Mouse (Mus musculus) liver, postnatal 0 days (tissue): ENCODE data around the gene Ttc33. TPM values are rescaled to one million over a fixed set of nuclear protein-coding genes. Genes with fewer than 3 reads are reported as not detected.

Experiments used
- ATAC-seq: fragments of 200-750 bp; cut with Nextera tagmentation; 2 replicates; pipeline ENCODE4 v1.8.0; 2017; ENCODE audit warnings: mild to moderate bottlenecking, moderate library complexity
- DNase-seq: peaks from one replicate; pipeline ENCODE4 v3.0.0-alpha.2; 2016
- H3K27ac ChIP-seq: fragments of 300-500 bp; sonication (generic); 2 replicates; pipeline ENCODE4 v1.5.1; 2014; ENCODE audit warnings: antibody characterized with exemption, moderate library complexity, mild to moderate bottlenecking, low read depth
- H3K27me3 ChIP-seq: fragments of 300-500 bp; sonication (generic); 2 replicates; pipeline ENCODE4 v1.6.1; 2014; ENCODE audit warnings: low read length, control low read depth, mixed read lengths; ENCODE audit not compliant: insufficient read depth
- H3K36me3 ChIP-seq: fragments of 300-500 bp; sonication (generic); replicated peaks from 2 replicates; pipeline ENCODE4 v1.6.1; 2014; ENCODE audit warnings: mild to moderate bottlenecking, control low read depth, low read length, moderate library complexity, mixed read lengths; ENCODE audit not compliant: insufficient read depth
- H3K4me1 ChIP-seq: fragments of 300-500 bp; sonication (generic); 2 replicates; pipeline ENCODE4 v1.6.1; 2014; ENCODE audit warnings: antibody characterized with exemption, mild to moderate bottlenecking, control low read depth; ENCODE audit not compliant: insufficient read depth
- H3K4me2 ChIP-seq: fragments of 300-500 bp; sonication (generic); 2 replicates; pipeline ENCODE4 v1.6.1; 2014; ENCODE audit warnings: low read depth, mild to moderate bottlenecking, low read length, moderate library complexity, mixed read lengths
- H3K4me3 ChIP-seq: fragments of 300-500 bp; sonication (generic); 2 replicates; pipeline ENCODE4 v1.5.1; 2014; ENCODE audit warnings: low read depth, low read length
- H3K9ac ChIP-seq: fragments of 300-500 bp; sonication (generic); replicated peaks from 2 replicates; pipeline ENCODE4 v1.6.1; 2014; ENCODE audit warnings: mild to moderate bottlenecking, moderate library complexity
- H3K9me3 ChIP-seq: fragments of 300-500 bp; sonication (generic); 2 replicates; pipeline ENCODE4 v1.6.1; 2016; ENCODE audit warnings: mild to moderate bottlenecking, control low read depth, low read length, mixed read lengths
- CTCF ChIP-seq: sonication (generic); IDR thresholded peaks from 2 replicates; pipeline ENCODE4 v1.5.1; 2016; ENCODE audit warnings: antibody characterized with exemption, low read depth
- EP300 ChIP-seq: IDR thresholded peaks from 2 replicates; pipeline ENCODE4 v1.6.1; 2016; ENCODE audit warnings: antibody characterized with exemption, low read depth, mild to moderate bottlenecking
- WGBS: fragments of 180-500 bp; shearing (Covaris S2); extraction: QIAGEN DNeasy Blood & Tissue Kit; methylation state at CpG from one replicate; pipeline ENCODE4 v1.1.7; 2014; ENCODE audit not compliant: insufficient replicate concordance; 5-methylcytosine and 5-hydroxymethylcytosine counted together
- polyA plus RNA-seq: library from polyadenylated mRNA; unstranded; fragments of >200 nt; fragmentation: Nextera tagmentation; extraction: Ambion mirVana; gene quantifications from 2 replicates; pipeline ENCODE4 v1.2.1, GENCODE M21; 2015

The Ttc33 gene
- polyA plus RNA-seq, 1 experiment from 2014 or later: 16.3 TPM

DNA sequence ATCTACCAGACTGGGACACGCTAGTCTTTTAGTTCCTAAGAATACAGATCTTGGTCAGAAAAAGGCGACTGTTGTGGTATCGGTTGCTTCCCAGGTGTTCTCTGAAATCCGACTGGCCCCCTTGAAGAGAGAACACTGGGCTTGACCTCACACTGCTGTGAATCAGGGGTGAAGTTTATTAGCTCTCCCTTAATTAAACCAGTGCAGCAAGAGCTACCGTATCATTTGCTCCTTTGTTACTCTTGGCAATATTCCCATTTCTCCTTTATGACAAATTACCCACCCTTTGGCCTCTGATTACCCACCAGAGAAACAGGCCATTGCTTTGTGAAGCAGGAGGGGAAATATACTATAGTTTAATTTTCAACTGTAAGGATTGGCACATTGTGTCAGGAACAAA is 74.9 kb downstream of the Ttc33 start:
- ATAC-seq: no peak
- 77% methylated on average over 5 of the region's 5 CpGs for WGBS
- no peak overlapping the region for H3K9ac ChIP-seq
- H3K4me3 ChIP-seq: no peak overlapping the region
- no peaks in the 10 kb centered on the region for H3K9me3 ChIP-seq
- no peaks in the 10 kb centered on the region for H3K36me3 ChIP-seq
- no peaks in the 10 kb centered on the region for H3K27me3 ChIP-seq
- TF ChIP-seq EP300 (no peak), CTCF (no peak)
- DNase-seq: no peak
- no peak overlapping the region for H3K27ac ChIP-seq
- H3K4me2 ChIP-seq: no peak overlapping the region
- H3K4me1 ChIP-seq: peaks cover 6% of the 10 kb centered on the region; the same call in 1 of the 2 replicates

DNA sequence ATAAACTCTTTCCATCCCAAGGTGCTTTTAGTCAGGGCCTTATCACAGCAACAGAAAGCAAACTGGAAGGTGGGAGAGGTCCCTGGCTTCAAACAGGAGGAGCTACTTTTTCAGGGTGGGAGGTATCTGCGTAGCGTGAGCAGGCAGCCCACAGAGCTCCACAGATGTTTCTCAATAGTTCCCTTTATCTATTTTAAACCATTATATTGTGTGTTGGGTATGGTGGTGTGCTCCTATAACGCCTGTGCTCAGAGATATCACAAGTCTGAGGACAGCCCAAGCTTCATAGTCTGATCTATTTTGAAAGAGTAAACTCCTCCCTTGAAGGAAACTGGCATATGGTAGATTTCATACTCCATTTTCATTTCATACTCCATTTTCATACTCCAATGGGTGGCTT is 75.7 kb downstream of the Ttc33 start:
- Histone ChIP-seq H3K9me3 (no peaks in the 10 kb centered on the region), H3K36me3 (no peaks in the 10 kb centered on the region), H3K9ac (no peak overlapping the region), H3K4me3 (no peak overlapping the region), H3K4me1 (peaks cover 6% of the 10 kb centered on the region; the same call in 1 of the 2 replicates), H3K27ac (0 out of 2 replicates have a peak overlapping the region, but pooled peaks have one; percentile 46), H3K4me2 (no peak overlapping the region), H3K27me3 (no peaks in the 10 kb centered on the region)
- TF ChIP-seq EP300 (peak; percentile 83), CTCF (no peak)
- ATAC-seq: peak; percentile 93
- DNase-seq: no peak
- 33% methylated on average over 3 of the region's 3 CpGs for WGBS

DNA sequence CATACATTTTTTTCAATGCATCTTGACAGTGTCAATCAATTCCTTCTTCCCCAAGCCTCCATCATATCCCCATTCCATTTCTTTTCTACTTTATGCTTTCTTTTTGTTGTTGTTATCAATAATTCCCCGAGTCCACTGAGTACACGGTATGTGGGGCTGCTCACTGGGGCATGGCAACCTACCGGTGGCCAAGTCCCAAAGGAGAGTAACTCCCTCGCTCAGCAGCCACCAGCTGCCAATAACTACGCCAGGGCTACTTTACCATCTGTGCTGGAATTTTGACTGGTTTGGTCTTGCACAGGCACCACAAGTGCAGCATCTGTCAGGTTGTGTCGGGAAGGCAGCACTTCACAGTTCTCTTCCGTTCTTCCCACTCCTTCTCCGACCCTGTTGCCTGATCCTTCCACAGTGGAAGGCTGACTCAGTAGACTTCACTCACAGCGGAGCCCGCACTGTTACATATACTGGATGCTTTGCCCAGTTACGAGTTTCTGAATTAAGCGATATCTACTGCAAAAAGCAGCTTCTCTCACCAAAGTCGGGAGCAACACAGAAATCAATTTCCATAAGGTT is 76.9 kb downstream of the Ttc33 start:
- TF ChIP-seq EP300 (no peak), CTCF (no peak)
- H3K27ac ChIP-seq: peak overlapping the region; percentile 34; the same call in 1 of the 2 replicates
- H3K27me3 ChIP-seq: no peaks in the 10 kb centered on the region
- no peak overlapping the region for H3K4me3 ChIP-seq
- H3K9ac ChIP-seq: no peak overlapping the region
- peaks cover 6% of the 10 kb centered on the region; the same call in 1 of the 2 replicates for H3K4me1 ChIP-seq
- H3K36me3 ChIP-seq: no peaks in the 10 kb centered on the region
- DNase-seq: no peak
- no peaks in the 10 kb centered on the region for H3K9me3 ChIP-seq
- no peak overlapping the region for H3K4me2 ChIP-seq
- ATAC-seq: peak; percentile 20; the same call in 1 of the 2 replicates
- 74% methylated on average over 13 of the region's 13 CpGs for WGBS

DNA sequence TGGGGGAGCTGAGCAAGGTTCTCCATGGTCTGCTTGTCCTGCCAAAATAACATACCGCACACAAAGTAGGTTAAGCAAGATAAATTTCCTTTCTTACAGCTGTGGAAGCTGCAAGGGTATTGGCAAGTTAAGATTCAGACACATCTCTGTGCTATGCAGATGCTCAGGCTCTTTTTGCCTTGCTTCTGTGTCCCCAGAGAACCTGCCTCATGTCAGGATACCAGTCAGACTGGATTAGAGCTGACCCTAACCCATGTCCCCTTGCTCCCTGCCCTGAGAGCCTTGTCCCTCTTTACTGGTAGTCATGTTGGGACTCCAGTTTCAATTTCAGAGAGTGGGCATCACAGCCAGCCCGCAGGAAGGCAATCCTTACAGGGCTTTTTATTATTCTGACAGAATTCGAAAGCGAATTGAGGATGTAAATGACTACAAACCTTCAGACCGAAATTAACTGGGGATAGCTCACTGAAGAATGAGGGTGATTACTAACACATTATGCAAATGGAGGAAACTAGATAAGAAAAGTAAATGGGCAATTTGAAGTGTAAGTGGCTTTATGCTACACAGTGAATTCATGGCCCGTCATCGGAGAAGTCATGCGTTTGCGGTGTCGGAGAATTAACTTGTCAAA is 77.7 kb downstream of the Ttc33 start:
- 60% methylated on average over 10 of the region's 10 CpGs for WGBS
- ATAC-seq (no peak), DNase-seq (no peak)
- H3K4me1 ChIP-seq: peaks cover 6% of the 10 kb centered on the region; the same call in 1 of the 2 replicates
- TF ChIP-seq EP300 (no peak), CTCF (no peak)
- no peaks in the 10 kb centered on the region for H3K36me3 ChIP-seq
- H3K4me2 ChIP-seq: peak overlapping the region; percentile 20
- H3K27ac ChIP-seq: peak overlapping the region; percentile 34
- H3K27me3 ChIP-seq: no peaks in the 10 kb centered on the region
- no peak overlapping the region for H3K9ac ChIP-seq
- no peak overlapping the region for H3K4me3 ChIP-seq
- no peaks in the 10 kb centered on the region for H3K9me3 ChIP-seq

DNA sequence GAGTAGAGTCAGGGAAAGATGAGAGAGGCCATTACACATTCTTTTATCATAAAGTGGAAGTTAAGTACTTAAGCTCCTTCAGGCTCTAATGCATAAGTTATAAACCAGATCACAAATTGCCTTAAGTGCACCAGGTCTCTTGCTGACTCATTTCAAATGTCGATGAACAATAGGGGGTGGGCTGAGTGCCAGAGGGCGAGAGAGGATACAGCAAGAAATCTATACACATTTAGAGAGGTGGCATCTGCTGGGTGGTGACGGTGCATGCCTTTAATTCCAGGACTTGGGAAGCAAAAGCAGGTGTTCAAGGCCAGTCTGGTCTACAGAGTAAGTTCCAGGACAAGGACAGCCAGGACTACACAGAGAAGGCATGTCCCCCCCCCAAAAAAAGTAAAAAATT is 80.8 kb downstream of the Ttc33 start:
- ATAC-seq: no peak
- WGBS: 85% methylated on average over 3 of the region's 3 CpGs
- TF ChIP-seq EP300: no peak
- TF ChIP-seq CTCF: no peak

More for the DNA sequence above, 80.8 kb downstream of the Ttc33 start:
- Histone ChIP-seq H3K9ac (no peak overlapping the region), H3K27me3 (no peaks in the 10 kb centered on the region), H3K9me3 (no peaks in the 10 kb centered on the region), H3K4me2 (no peak overlapping the region), H3K4me3 (no peak overlapping the region), H3K36me3 (no peaks in the 10 kb centered on the region), H3K4me1 (peaks cover 6% of the 10 kb centered on the region; the same call in 1 of the 2 replicates), H3K27ac (no peak overlapping the region)
- DNase-seq: no peak

Other genes starting within 250 kb of the Ttc33 start
- gene C7, start 121.8 kb upstream of the Ttc33 start, polyA plus RNA-seq: not detected in 2 replicates
- 2.1 and 2.7 TPM in 2 replicates for gene Card6, start 77.0 kb upstream of the Ttc33 start, polyA plus RNA-seq
- 412 and 430 TPM in 2 replicates for gene Rpl37, start 68.9 kb upstream of the Ttc33 start, polyA plus RNA-seq
- gene Prkaa1, start 41.7 kb upstream of the Ttc33 start, polyA plus RNA-seq: 6.8 and 7.2 TPM in 2 replicates
- gene Ptger4, start 58.7 kb downstream of the Ttc33 start, polyA plus RNA-seq: 0.99 and 1.5 TPM in 2 replicates